Mouse (Mus musculus): Measurements from ENCODE around the gene Fsd1. TPM values are rescaled to one million over a fixed set of nuclear protein-coding genes. Genes with fewer than 3 reads are reported as not detected.

The Fsd1 gene
- total and polyA plus RNA-seq, 3 experiments: 0.21 TPM; not detected in 2

DNA sequence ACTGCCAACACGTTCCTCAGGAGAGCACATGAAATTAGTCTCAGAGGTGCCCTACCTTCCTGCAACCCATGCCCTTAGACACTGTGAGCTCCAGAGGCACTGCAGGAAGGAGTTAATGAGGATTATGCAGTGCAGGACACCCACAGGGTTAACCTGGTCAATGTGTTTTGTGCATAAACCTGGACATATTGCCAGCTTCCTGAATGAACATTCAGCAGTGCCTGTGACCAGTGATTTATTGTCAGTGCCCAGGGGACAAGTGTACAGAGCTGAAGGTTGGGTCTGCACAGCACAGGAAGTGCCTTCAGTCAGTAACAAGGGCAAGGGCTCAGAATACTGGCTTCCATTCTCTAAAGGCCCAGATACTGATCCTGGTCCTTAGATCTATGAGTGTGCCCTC, 40.6 kb downstream of the Fsd1 start:
- in situ Hi-C loops (cut with MboI; ENCODE audit: low pct_ligation_motif_present, low pct_unique_long_range_greater_than_20kb, low sequenced_read_pairs): no loop called here

GRCm38 (mm10) chr17:56027801-56028441, 41.6 kb downstream of the Fsd1 start:
- Histone ChIP-seq H3K27ac (ENCODE audit: insufficient read depth, low read depth) (no peak overlapping the region), H3K36me3 (replicated peaks in 1 of 2; ENCODE audit: control insufficient read depth in 1 of 2, insufficient read depth in 1 of 2, low read length in 1 of 2) (peaks cover 35 to 89% of the 10 kb centered on the region in 2 experiments), H3K4me2 (ENCODE audit: insufficient read depth, low read depth, poor library complexity, severe bottlenecking) (no peak overlapping the region), H3K4me3 (replicated peaks in 1 of 3; ENCODE audit: low read depth in 2 of 3, low read length in 2 of 3, poor library complexity in 1 of 3) (no peak overlapping the region), H3K9me3 (replicated peaks; ENCODE audit: low read length) (no peaks in the 10 kb centered on the region), H3K27me3 (replicated peaks) (no peaks in the 10 kb centered on the region), H3K79me2 (replicated peaks; ENCODE audit: control insufficient read depth, extremely low read depth, insufficient read depth, poor library complexity, severe bottlenecking) (peaks cover 64% of the 10 kb centered on the region), H3K9ac (ENCODE audit: insufficient read depth, low read depth) (no peak overlapping the region), H3K4me1 (ENCODE audit: control insufficient read depth in 1 of 2, insufficient read depth in 2 of 2) (peaks cover 32 to 93% of the 10 kb centered on the region in 2 experiments)
- TF ChIP-seq ZC3H11A (IDR thresholded peaks at IDR 0.05; ENCODE audit: low read depth, low read length): no peak
- TF ChIP-seq BHLHE40 (IDR thresholded peaks at IDR 0.05; ENCODE audit: low read depth, low read length): no peak
- TF ChIP-seq ZMIZ1 (IDR thresholded peaks at IDR 0.05; ENCODE audit: low read depth, low read length): no peak
- TF ChIP-seq USF1 (IDR thresholded peaks at IDR 0.05; ENCODE audit: low read depth, low read length): no peak
- dilution Hi-C loops (cut with MboI; ENCODE audit: extremely low pct_ligation_motif_present, extremely low pct_unique_long_range_greater_than_20kb, low sequenced_read_pairs) (no loop called here), in situ Hi-C loops (cut with MboI; ENCODE audit: low pct_ligation_motif_present, low pct_unique_long_range_greater_than_20kb, low sequenced_read_pairs) (no loop called here)
- no peak for DNase-seq (ENCODE audit: extremely low read depth)

More for the DNA sequence above, 40.6 kb downstream of the Fsd1 start:
- Histone ChIP-seq H3K27me3 (replicated peaks) (no peaks in the 10 kb centered on the region), H3K79me2 (replicated peaks; ENCODE audit: control insufficient read depth, extremely low read depth, insufficient read depth, poor library complexity, severe bottlenecking) (peaks cover 57% of the 10 kb centered on the region), H3K9ac (ENCODE audit: insufficient read depth, low read depth) (no peak overlapping the region), H3K4me1 (ENCODE audit: control insufficient read depth in 1 of 2, insufficient read depth in 2 of 2) (peaks cover 33 to 94% of the 10 kb centered on the region in 2 experiments), H3K9me3 (replicated peaks; ENCODE audit: low read length) (no peaks in the 10 kb centered on the region), H3K36me3 (replicated peaks in 1 of 2; ENCODE audit: control insufficient read depth in 1 of 2, insufficient read depth in 1 of 2, low read length in 1 of 2) (peaks cover 35 to 91% of the 10 kb centered on the region in 2 experiments), H3K27ac (ENCODE audit: insufficient read depth, low read depth) (no peak overlapping the region), H3K4me2 (ENCODE audit: insufficient read depth, low read depth, poor library complexity, severe bottlenecking) (no peak overlapping the region), H3K4me3 (replicated peaks in 1 of 3; ENCODE audit: low read depth in 2 of 3, low read length in 2 of 3, poor library complexity in 1 of 3) (no peak overlapping the region)
- dilution Hi-C loops (cut with MboI; ENCODE audit: extremely low pct_ligation_motif_present, extremely low pct_unique_long_range_greater_than_20kb, low sequenced_read_pairs): no loop called here
- TF ChIP-seq USF2 (conservative IDR thresholded peaks at IDR 0.05; ENCODE audit: low read depth, low read length): no peak
- no peak for TF ChIP-seq POLR2AphosphoS2 (IDR thresholded peaks at IDR 0.05; ENCODE audit: low read depth, low read length)
- no peak for TF ChIP-seq RCOR1 (conservative IDR thresholded peaks at IDR 0.05; ENCODE audit: low read depth, low read length)
- no peak for TF ChIP-seq ZC3H11A (IDR thresholded peaks at IDR 0.05; ENCODE audit: low read depth, low read length)
- TF ChIP-seq NELFE (IDR thresholded peaks at IDR 0.05; ENCODE audit: low read depth, low read length): no peak
- TF ChIP-seq MEF2A (IDR thresholded peaks at IDR 0.05; ENCODE audit: borderline replicate concordance, low read depth, low read length): no peak
- no peak for TF ChIP-seq TCF12 (IDR thresholded peaks at IDR 0.05; ENCODE audit: low read depth, low read length)
- no peak for TF ChIP-seq RAD21 (IDR thresholded peaks at IDR 0.05; ENCODE audit: low read depth, low read length)
- TF ChIP-seq UBTF (IDR thresholded peaks at IDR 0.05; ENCODE audit: low read depth, low read length): no peak
- TF ChIP-seq ZMIZ1 (IDR thresholded peaks at IDR 0.05; ENCODE audit: low read depth, low read length): no peak
- TF ChIP-seq MXI1 (IDR thresholded peaks at IDR 0.05; ENCODE audit: low read depth, low read length): no peak
- no peak for TF ChIP-seq MAX (IDR thresholded peaks at IDR 0.05; ENCODE audit: low read length)
- no peak for TF ChIP-seq MYC (IDR thresholded peaks at IDR 0.05; ENCODE audit: low read depth, low read length)
- no peak for TF ChIP-seq BHLHE40 (IDR thresholded peaks at IDR 0.05; ENCODE audit: low read depth, low read length)
- TF ChIP-seq JUND (conservative IDR thresholded peaks at IDR 0.05; ENCODE audit: low read depth, low read length): no peak
- no peak for TF ChIP-seq KAT2A (IDR thresholded peaks at IDR 0.05; ENCODE audit: insufficient replicate concordance, low read length)
- TF ChIP-seq SIN3A (IDR thresholded peaks at IDR 0.05; ENCODE audit: low read length): no peak
- no peak for TF ChIP-seq IRF4 (IDR thresholded peaks at IDR 0.05; ENCODE audit: low read depth, low read length)
- TF ChIP-seq GABPA (IDR thresholded peaks at IDR 0.05; ENCODE audit: insufficient replicate concordance, low read depth, low read length): no peak
- DNase-seq (ENCODE audit: extremely low read depth): no peak

All from CH12.LX (cell line).